Mouse (Mus musculus): Measurements from ENCODE around the gene Lce1j.

DNA sequence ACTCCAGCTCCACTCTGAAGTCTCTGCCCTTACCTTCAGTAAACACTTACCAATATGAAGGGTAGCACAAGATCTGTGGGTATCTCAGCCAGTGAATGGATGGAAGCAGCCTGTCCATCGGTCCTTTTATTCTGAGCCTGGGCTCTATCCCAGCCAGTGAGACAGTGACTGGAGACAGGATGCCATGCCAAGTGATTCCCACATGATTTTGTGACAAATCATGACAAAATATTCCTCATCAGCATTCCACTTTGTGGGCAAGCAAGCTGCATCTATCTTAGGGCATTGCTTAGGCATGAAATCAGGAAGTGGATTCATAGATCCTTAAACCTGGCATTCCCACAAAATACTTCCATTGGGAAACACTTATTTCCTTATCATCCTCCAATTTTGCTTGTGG lies 38.1 kb downstream of the Lce1j start, which contains the start of gene Lce1g:
- TF ChIP-seq CTCF (IDR thresholded peaks at IDR 0.05; ENCODE audit: borderline replicate concordance, insufficient read depth, low read length) (no peak), POLR2A (IDR thresholded peaks at IDR 0.05; ENCODE audit: low read depth, low read length) (no peak)
